Mouse (Mus musculus): ENCODE data around the gene Gm42791. TPM values are rescaled to one million over a fixed set of nuclear protein-coding genes. Genes with fewer than 3 reads are reported as not detected.

Gm42791 gene
- polyA plus RNA-seq, 1 experiment from 2014 or later, result 5.8 TPM

GRCm38 (mm10) chr5:148897069-148897702 lies 97.8 kb downstream of the Gm42791 start:
- H3K9me3 ChIP-seq (ENCODE audit: control insufficient read depth, low read length), result no peaks in the 10 kb centered on the region
- no peak for ATAC-seq

DNA sequence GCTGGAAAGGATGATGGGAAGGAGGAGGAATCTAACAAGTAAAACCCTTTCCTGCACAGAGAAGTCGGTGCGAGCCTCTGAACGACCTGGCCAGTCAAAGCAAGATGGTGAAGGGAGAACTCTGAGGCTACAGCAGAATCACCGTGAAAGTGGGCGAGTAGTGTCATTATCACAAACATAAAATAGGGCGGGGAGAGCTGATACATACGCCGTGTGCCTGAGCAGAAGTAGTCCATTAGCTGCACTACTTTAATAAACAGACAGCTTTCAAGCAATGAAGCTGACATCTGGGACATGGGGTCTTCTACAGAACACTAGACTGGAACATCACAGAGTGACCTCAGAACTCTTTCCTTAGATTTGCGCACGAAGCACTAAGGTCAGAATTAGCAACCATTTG lies 98.4 kb downstream of the Gm42791 start:
- no peaks in the 10 kb centered on the region for H3K27me3 ChIP-seq (replicated peaks; ENCODE audit: control insufficient read depth, insufficient read depth, low read length)
- peaks cover 27% of the 10 kb centered on the region for H3K36me3 ChIP-seq (ENCODE audit: control insufficient read depth, insufficient read depth)
- no peak overlapping the region for H3K4me3 ChIP-seq (replicated peaks; ENCODE audit: low read length)
- H3K9me3 ChIP-seq (ENCODE audit: control insufficient read depth, low read length), result no peaks in the 10 kb centered on the region
- 86% methylated on average over 10 of the region's 10 CpGs for WGBS
- ATAC-seq, result no peak
- no peak overlapping the region for H3K27ac ChIP-seq (ENCODE audit: low read length)
- H3K4me1 ChIP-seq (replicated peaks; ENCODE audit: control insufficient read depth, insufficient read depth, low read length), result peaks cover 11% of the 10 kb centered on the region
- no peak overlapping the region for H3K4me2 ChIP-seq (ENCODE audit: low read length)
- no peak overlapping the region for H3K9ac ChIP-seq (replicated peaks; ENCODE audit: low read depth, low read length)

More at GRCm38 (mm10) chr5:148897069-148897702, 97.8 kb downstream of the Gm42791 start:
- Histone ChIP-seq H3K36me3 (ENCODE audit: control insufficient read depth, insufficient read depth) (peaks cover 23% of the 10 kb centered on the region), H3K4me1 (replicated peaks; ENCODE audit: control insufficient read depth, insufficient read depth, low read length) (peaks cover 11% of the 10 kb centered on the region), H3K4me2 (ENCODE audit: low read length) (no peak overlapping the region), H3K27me3 (replicated peaks; ENCODE audit: control insufficient read depth, insufficient read depth, low read length) (no peaks in the 10 kb centered on the region), H3K27ac (ENCODE audit: low read length) (peak overlapping the region; percentile 17; the same call in 1 of the 2 replicates), H3K4me3 (replicated peaks; ENCODE audit: low read length) (no peak overlapping the region), H3K9ac (replicated peaks; ENCODE audit: low read depth, low read length) (no peak overlapping the region)
- 68% methylated on average over 14 of the region's 14 CpGs for WGBS

- WGBS, result 90% methylated on average over 7 of the region's 7 CpGs
- no peak overlapping the region for H3K9ac ChIP-seq (replicated peaks; ENCODE audit: low read depth, low read length)
- peaks cover 28% of the 10 kb centered on the region for H3K36me3 ChIP-seq (ENCODE audit: control insufficient read depth, insufficient read depth)
- H3K4me2 ChIP-seq (ENCODE audit: low read length), result no peak overlapping the region
- no peak overlapping the region for H3K4me3 ChIP-seq (replicated peaks; ENCODE audit: low read length)
- H3K9me3 ChIP-seq (ENCODE audit: control insufficient read depth, low read length), result no peaks in the 10 kb centered on the region
- H3K27ac ChIP-seq (ENCODE audit: low read length), result no peak overlapping the region
- H3K27me3 ChIP-seq (replicated peaks; ENCODE audit: control insufficient read depth, insufficient read depth, low read length), result no peaks in the 10 kb centered on the region
- H3K4me1 ChIP-seq (replicated peaks; ENCODE audit: control insufficient read depth, insufficient read depth, low read length), result peaks cover 11% of the 10 kb centered on the region
- ATAC-seq, result no peak
Measured at GRCm38 (mm10) chr5:148895833-148896232, 99.1 kb downstream of the Gm42791 start.

- Histone ChIP-seq H3K4me1 (replicated peaks; ENCODE audit: control insufficient read depth, insufficient read depth, low read length) (peaks cover 11% of the 10 kb centered on the region), H3K4me2 (ENCODE audit: low read length) (no peak overlapping the region), H3K27me3 (replicated peaks; ENCODE audit: control insufficient read depth, insufficient read depth, low read length) (no peaks in the 10 kb centered on the region), H3K36me3 (ENCODE audit: control insufficient read depth, insufficient read depth) (peaks cover 34% of the 10 kb centered on the region), H3K9me3 (ENCODE audit: control insufficient read depth, low read length) (no peaks in the 10 kb centered on the region), H3K27ac (ENCODE audit: low read length) (no peak overlapping the region), H3K9ac (replicated peaks; ENCODE audit: low read depth, low read length) (no peak overlapping the region), H3K4me3 (replicated peaks; ENCODE audit: low read length) (no peak overlapping the region)
- 34% methylated on average over 5 of the region's 5 CpGs for WGBS
- ATAC-seq, result no peak
Measured at GRCm38 (mm10) chr5:148895034-148895433, 99.9 kb downstream of the Gm42791 start.

DNA sequence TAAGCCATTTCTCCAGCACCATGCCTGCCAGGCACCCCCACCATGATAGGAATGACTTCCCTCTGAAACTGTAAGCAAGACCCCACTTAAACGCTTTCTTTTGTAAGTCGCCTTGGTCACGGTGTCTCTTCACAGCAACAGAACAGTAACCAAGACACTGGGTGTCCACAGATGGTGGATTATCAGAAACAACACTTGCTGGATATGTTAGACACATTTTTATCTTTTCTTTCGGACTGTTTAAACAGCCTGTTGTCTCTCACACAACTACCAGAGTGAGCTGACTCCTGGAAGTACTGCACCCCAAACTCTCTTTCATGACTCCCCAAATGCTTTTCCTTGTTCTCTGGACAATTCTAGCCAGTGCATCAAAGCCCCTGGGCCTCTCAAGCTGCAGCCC lies 104.7 kb downstream of the Gm42791 start:
- no peak overlapping the region for H3K27ac ChIP-seq (ENCODE audit: low read length)
- no peak overlapping the region for H3K4me2 ChIP-seq (ENCODE audit: low read length)
- no peak for ATAC-seq
- H3K9ac ChIP-seq (replicated peaks; ENCODE audit: low read depth, low read length), result no peak overlapping the region
- H3K4me3 ChIP-seq (replicated peaks; ENCODE audit: low read length), result no peak overlapping the region
- H3K36me3 ChIP-seq (ENCODE audit: control insufficient read depth, insufficient read depth), result peaks cover 40% of the 10 kb centered on the region
- no peaks in the 10 kb centered on the region for H3K27me3 ChIP-seq (replicated peaks; ENCODE audit: control insufficient read depth, insufficient read depth, low read length)
- WGBS, result 96% methylated on average over 4 of the region's 4 CpGs
- H3K4me1 ChIP-seq (replicated peaks; ENCODE audit: control insufficient read depth, insufficient read depth, low read length), result no peaks in the 10 kb centered on the region
- no peaks in the 10 kb centered on the region for H3K9me3 ChIP-seq (ENCODE audit: control insufficient read depth, low read length)

DNA sequence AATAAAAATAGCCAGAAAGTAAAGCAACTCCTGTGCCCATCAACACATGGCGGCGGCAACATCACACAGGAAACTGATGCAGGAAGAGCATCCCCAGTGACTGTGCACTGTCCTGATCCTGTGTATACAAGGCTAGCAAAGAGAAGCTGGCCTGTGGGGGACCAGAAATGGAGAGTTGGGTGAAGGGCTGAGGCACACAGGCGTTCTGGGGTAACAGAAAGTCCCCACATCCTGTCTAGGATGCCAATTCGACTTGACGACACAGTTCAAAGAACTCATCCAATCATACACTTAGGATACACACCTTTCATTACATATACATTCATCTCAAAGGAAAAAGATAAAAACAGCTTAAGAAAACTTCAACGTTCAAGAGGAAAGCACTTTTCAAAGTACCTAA lies 106.9 kb downstream of the Gm42791 start:
- Histone ChIP-seq H3K4me1 (replicated peaks; ENCODE audit: control insufficient read depth, insufficient read depth, low read length) (no peaks in the 10 kb centered on the region), H3K36me3 (ENCODE audit: control insufficient read depth, insufficient read depth) (peaks cover 36% of the 10 kb centered on the region), H3K4me2 (ENCODE audit: low read length) (no peak overlapping the region), H3K9ac (replicated peaks; ENCODE audit: low read depth, low read length) (no peak overlapping the region), H3K27me3 (replicated peaks; ENCODE audit: control insufficient read depth, insufficient read depth, low read length) (no peaks in the 10 kb centered on the region), H3K27ac (ENCODE audit: low read length) (no peak overlapping the region), H3K9me3 (ENCODE audit: control insufficient read depth, low read length) (no peaks in the 10 kb centered on the region), H3K4me3 (replicated peaks; ENCODE audit: low read length) (no peak overlapping the region)
- no peak for ATAC-seq
- 92% methylated on average over 6 of the region's 6 CpGs for WGBS

GRCm38 (mm10) chr5:148885821-148886609 lies 108.9 kb downstream of the Gm42791 start:
- Histone ChIP-seq H3K4me1 (replicated peaks; ENCODE audit: control insufficient read depth, insufficient read depth, low read length) (no peaks in the 10 kb centered on the region), H3K27ac (ENCODE audit: low read length) (no peak overlapping the region), H3K9ac (replicated peaks; ENCODE audit: low read depth, low read length) (no peak overlapping the region), H3K9me3 (ENCODE audit: control insufficient read depth, low read length) (no peaks in the 10 kb centered on the region), H3K27me3 (replicated peaks; ENCODE audit: control insufficient read depth, insufficient read depth, low read length) (no peaks in the 10 kb centered on the region), H3K4me3 (replicated peaks; ENCODE audit: low read length) (no peak overlapping the region), H3K4me2 (ENCODE audit: low read length) (no peak overlapping the region), H3K36me3 (ENCODE audit: control insufficient read depth, insufficient read depth) (peaks cover 20% of the 10 kb centered on the region)
- peak; percentile 67; the same call in 1 of the 2 replicates for ATAC-seq
- 40% methylated on average over 22 of the region's 22 CpGs for WGBS

DNA sequence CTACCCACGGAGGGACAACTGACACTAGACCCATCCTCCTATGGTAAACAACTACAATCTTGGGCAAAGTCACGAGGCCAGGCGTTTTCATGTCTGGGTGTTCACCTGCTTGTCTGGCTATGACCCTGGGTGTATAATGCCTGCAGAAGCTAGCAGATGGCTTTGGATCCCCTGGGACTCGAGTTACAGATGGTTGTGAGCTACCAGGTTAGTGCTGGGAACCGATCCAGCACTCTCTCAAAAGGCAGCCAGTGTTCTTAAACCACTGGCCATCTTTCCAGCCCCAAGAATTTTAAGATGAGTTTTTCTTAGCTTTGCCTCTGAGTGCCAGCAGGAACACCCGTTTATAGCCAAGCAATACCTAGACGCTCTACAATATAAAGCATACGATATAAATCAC lies 111.3 kb downstream of the Gm42791 start:
- no peak overlapping the region for H3K9ac ChIP-seq (replicated peaks; ENCODE audit: low read depth, low read length)
- no peak overlapping the region for H3K4me2 ChIP-seq (ENCODE audit: low read length)
- no peaks in the 10 kb centered on the region for H3K9me3 ChIP-seq (ENCODE audit: control insufficient read depth, low read length)
- no peak for ATAC-seq
- no peak overlapping the region for H3K27ac ChIP-seq (ENCODE audit: low read length)
- no peaks in the 10 kb centered on the region for H3K27me3 ChIP-seq (replicated peaks; ENCODE audit: control insufficient read depth, insufficient read depth, low read length)
- no peak overlapping the region for H3K4me3 ChIP-seq (replicated peaks; ENCODE audit: low read length)
- H3K4me1 ChIP-seq (replicated peaks; ENCODE audit: control insufficient read depth, insufficient read depth, low read length), result no peaks in the 10 kb centered on the region
- WGBS, result 88% methylated on average over 8 of the region's 8 CpGs
- H3K36me3 ChIP-seq (ENCODE audit: control insufficient read depth, insufficient read depth), result peaks cover 15% of the 10 kb centered on the region

DNA sequence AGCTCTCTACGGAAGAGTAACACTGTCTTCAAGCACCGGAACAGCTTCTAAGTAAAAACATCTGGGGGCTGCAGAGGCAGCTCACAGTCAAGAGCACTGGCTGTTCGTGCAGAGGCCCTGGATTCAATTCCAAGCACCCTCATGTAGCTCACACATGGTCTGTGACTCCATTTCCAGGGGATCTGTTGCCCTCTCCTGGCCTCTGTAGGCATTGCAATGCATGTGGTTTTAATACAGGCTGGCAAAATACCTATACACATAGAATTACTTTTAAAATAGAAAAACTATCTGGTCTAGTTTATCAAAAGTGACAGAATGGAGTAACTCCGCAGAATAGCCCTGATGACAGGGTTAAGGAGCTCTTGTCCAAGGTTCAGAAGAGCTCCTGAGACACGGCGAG lies 115.7 kb downstream of the Gm42791 start:
- ATAC-seq, result no peak
- 90% methylated on average over 6 of the region's 6 CpGs for WGBS
- H3K4me1 ChIP-seq (replicated peaks; ENCODE audit: control insufficient read depth, insufficient read depth, low read length), result no peaks in the 10 kb centered on the region

More for the DNA sequence above, 115.7 kb downstream of the Gm42791 start:
- no peaks in the 10 kb centered on the region for H3K27me3 ChIP-seq (replicated peaks; ENCODE audit: control insufficient read depth, insufficient read depth, low read length)
- H3K9ac ChIP-seq (replicated peaks; ENCODE audit: low read depth, low read length), result no peak overlapping the region
- no peak overlapping the region for H3K4me2 ChIP-seq (ENCODE audit: low read length)
- H3K27ac ChIP-seq (ENCODE audit: low read length), result no peak overlapping the region
- no peak overlapping the region for H3K4me3 ChIP-seq (replicated peaks; ENCODE audit: low read length)
- H3K36me3 ChIP-seq (ENCODE audit: control insufficient read depth, insufficient read depth), result peaks cover 18% of the 10 kb centered on the region
- H3K9me3 ChIP-seq (ENCODE audit: control insufficient read depth, low read length), result no peaks in the 10 kb centered on the region

All from forebrain, embryonic 16.5 days (tissue).